Mouse (Mus musculus) limb, embryonic 10.5 days (tissue): ENCODE measurements at regions not wholly inside any gene's neighbourhood (a gene's known extent, or its start where the extent isn't known, plus 50 kb on each side); places are given as distances from the start of the nearest gene placed in this dataset.

Experiments
- DNase-seq: peaks from one replicate; pipeline ENCODE4 v3.0.0-alpha.2; 2017; ENCODE audit warnings: low spot score
- H3K27ac ChIP-seq: fragments of 300-500 bp; sonication (generic); 2 replicates; pipeline ENCODE4 v1.5.1; 2016; ENCODE audit warnings: mild to moderate bottlenecking
- H3K27me3 ChIP-seq: fragments of 300-500 bp; sonication (generic); 2 replicates; pipeline ENCODE4 v1.6.1; 2016; ENCODE audit warnings: low read depth, mild to moderate bottlenecking; ENCODE audit not compliant: poor library complexity, severe bottlenecking
- H3K36me3 ChIP-seq: fragments of 300-500 bp; sonication (generic); 2 replicates; pipeline ENCODE4 v1.6.1; 2016; ENCODE audit warnings: mild to moderate bottlenecking, moderate library complexity
- H3K4me1 ChIP-seq: fragments of 300-500 bp; sonication (generic); 2 replicates; pipeline ENCODE4 v1.6.1; 2016
- H3K4me3 ChIP-seq: fragments of 300-500 bp; sonication (generic); 2 replicates; pipeline ENCODE4 v1.5.1; 2016; ENCODE audit warnings: mild to moderate bottlenecking, moderate library complexity
- H3K9me3 ChIP-seq: fragments of 300-500 bp; sonication (generic); replicated peaks from 2 replicates; pipeline ENCODE4 v1.6.1; 2016; ENCODE audit warnings: mild to moderate bottlenecking
- WGBS: fragments of 180-500 bp; shearing (Covaris S2); methylation state at CpG from one replicate; pipeline ENCODE4 v1.1.7; 2016; 5-methylcytosine and 5-hydroxymethylcytosine counted together

DNA sequence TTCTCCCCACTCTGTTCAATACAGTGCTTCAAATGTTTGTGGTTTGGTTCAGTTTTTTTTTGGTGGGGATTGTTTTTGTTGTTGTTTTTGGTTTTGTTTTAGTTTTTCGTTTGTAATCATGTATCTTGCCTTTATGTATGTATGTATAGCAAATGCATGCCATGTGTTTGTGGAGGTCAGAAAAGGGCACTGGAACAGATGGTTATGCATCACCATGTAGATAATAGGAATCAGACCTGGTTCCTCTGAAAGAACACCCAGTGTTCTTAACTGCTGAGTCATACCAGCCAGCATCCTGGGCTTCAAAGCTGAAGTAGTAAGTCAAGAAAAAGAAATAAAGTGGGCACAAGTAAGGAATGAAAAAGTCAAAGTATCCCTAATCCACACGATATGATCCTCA, 92.6 kb downstream of the Foxa2 start:
- Histone ChIP-seq H3K9me3 (no peaks in the 10 kb centered on the region), H3K4me3 (no peak overlapping the region), H3K27me3 (no peaks in the 10 kb centered on the region), H3K36me3 (no peaks in the 10 kb centered on the region), H3K4me1 (no peaks in the 10 kb centered on the region), H3K27ac (no peak overlapping the region)
- DNase-seq = no peak
- 71% methylated on average over 2 of the region's 2 CpGs for WGBS

DNA sequence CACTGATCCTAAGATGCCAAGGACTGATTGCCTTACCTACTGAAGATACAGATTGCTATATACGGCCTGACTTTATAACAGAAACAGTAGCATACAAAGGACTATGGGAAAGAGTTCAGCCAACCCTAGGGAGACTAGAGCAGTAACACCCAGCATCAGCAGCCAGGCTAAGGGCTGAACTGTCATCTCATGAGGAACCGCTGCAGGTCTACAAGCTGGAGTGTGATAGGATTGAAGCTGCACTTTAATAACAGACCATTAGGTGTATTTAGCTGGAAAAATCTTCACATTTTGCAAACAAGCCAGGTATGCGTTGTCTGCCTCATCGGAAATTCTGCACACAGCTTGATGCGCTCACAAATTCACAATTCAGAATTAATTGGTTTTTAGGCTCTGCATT, 95.5 kb downstream of the Foxa2 start:
- no peak for DNase-seq
- H3K27ac ChIP-seq = no peak overlapping the region
- WGBS = 93% methylated on average over 5 of the region's 5 CpGs
- H3K9me3 ChIP-seq = no peaks in the 10 kb centered on the region
- H3K4me1 ChIP-seq = no peaks in the 10 kb centered on the region
- H3K4me3 ChIP-seq = no peak overlapping the region
- H3K36me3 ChIP-seq = no peaks in the 10 kb centered on the region
- H3K27me3 ChIP-seq = no peaks in the 10 kb centered on the region

DNA sequence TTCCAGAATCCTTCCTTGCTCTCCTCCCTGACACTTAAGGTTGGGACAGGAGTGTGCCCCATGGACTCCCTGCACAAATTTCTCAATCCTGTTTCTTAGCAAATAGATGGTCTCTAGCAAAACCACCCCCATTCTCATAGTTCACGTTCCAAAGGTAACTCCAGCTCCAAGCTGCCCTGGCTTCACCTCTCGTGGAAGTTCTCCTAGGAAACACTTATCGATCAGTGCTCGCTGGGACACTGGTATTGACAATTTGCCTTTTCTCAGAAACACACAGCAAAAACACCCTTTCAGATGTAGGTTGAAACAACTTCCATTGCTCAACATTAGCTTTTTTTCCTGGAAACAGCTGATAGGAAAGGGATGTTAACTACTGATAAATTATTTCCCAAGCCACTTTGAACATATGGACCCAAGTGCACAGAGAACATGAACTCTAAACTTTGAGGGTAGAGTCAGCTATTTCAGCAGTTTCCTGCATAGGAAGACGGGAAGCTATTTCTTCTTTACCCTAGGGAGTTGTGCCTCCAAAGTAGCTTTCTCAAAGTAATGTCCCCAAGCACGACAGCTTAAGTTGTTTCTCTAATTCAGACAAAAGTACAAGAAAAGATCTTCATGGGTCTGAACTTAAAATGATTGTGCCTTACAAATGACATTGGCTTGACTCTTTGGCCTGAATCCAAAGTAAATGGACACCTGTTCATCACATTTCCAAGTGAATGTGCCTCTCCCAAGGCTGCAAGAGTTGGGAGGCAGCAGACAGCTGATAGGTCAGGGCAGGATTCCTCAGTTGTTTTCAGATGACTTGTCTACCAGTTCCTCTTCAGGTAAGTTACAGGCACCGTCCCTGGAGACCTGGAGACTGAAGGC, 102.4 kb downstream of the Foxa2 start:
- Histone ChIP-seq H3K4me3 (no peak overlapping the region), H3K36me3 (no peaks in the 10 kb centered on the region), H3K27ac (no peak overlapping the region), H3K9me3 (no peaks in the 10 kb centered on the region), H3K4me1 (peaks cover 4% of the 10 kb centered on the region), H3K27me3 (no peaks in the 10 kb centered on the region)
- WGBS = 93% methylated on average over 7 of the region's 7 CpGs
- no peak for DNase-seq

DNA sequence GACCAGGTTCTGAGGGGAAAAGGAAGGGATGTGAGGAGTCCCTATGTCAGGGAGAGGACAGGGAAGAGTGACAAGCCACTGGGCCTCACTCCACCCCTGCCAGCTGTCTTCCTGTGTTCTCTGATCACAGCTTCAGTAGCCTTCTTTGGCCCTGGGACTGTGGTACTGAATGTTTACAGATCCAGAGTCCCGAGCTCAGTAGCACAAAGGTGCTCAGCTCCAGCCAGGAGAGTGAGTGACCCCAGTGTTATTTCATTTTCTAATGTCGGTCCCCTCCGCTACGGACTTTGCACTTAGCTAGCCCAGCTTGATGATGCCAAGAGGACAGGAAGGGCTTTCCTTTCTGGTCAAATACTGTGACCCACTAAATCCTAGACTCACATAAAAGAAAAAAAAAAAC, 104.2 kb downstream of the Foxa2 start:
- no peaks in the 10 kb centered on the region for H3K9me3 ChIP-seq
- no peak overlapping the region for H3K27ac ChIP-seq
- DNase-seq = no peak
- no peaks in the 10 kb centered on the region for H3K36me3 ChIP-seq
- 75% methylated on average over 4 of the region's 4 CpGs for WGBS
- H3K27me3 ChIP-seq = no peaks in the 10 kb centered on the region
- peaks cover 4% of the 10 kb centered on the region for H3K4me1 ChIP-seq
- no peak overlapping the region for H3K4me3 ChIP-seq

DNA sequence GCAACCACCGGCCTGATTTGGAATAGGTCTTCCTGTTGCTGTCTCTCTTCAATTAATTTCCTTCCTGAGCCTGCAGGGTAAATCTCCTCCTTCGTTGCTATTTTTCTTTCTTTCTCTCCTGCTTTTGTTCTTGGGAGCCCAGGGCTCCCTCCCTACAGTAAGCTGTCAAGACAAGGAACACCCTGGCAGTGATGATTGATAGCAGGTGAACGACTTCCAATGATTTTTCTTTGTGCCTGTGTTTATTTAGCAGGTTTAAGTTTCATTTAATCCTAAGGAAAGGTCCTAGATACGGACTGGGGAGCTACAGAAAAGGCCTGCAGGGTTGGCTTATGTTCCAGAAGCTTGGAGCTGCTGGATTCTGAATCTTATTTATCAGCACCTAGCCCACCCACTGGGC, 105.5 kb downstream of the Foxa2 start:
- Histone ChIP-seq H3K9me3 (no peaks in the 10 kb centered on the region), H3K36me3 (no peaks in the 10 kb centered on the region), H3K4me3 (no peak overlapping the region), H3K27me3 (no peaks in the 10 kb centered on the region), H3K4me1 (peaks cover 4% of the 10 kb centered on the region), H3K27ac (no peak overlapping the region)
- DNase-seq = no peak
- 34% methylated on average over 4 of the region's 4 CpGs for WGBS

DNA sequence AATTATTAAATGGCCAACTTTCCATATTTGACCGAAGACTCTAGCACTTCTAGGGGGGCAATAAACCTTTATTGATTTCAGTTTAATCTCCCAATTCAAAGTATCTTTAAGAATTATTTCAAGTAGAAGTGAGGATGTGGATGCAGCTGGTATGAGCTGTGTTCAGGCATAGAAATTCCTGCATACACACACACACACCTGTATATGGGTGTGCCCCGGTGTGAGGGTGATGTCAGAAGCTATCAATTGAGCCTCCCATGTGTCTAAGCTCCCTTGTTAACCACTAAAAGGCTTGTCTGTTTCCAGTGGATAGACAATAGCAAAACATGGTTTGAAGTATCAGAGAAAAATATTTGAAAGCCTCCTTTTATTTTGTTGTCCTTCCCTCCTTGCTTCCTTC, 114.3 kb downstream of the Foxa2 start:
- H3K9me3 ChIP-seq = no peaks in the 10 kb centered on the region
- H3K4me3 ChIP-seq = no peak overlapping the region
- no peak for DNase-seq
- H3K36me3 ChIP-seq = no peaks in the 10 kb centered on the region
- 88% methylated on average over 2 of the region's 2 CpGs for WGBS
- H3K27me3 ChIP-seq = no peaks in the 10 kb centered on the region
- peaks cover 20% of the 10 kb centered on the region for H3K4me1 ChIP-seq
- no peak overlapping the region for H3K27ac ChIP-seq

DNA sequence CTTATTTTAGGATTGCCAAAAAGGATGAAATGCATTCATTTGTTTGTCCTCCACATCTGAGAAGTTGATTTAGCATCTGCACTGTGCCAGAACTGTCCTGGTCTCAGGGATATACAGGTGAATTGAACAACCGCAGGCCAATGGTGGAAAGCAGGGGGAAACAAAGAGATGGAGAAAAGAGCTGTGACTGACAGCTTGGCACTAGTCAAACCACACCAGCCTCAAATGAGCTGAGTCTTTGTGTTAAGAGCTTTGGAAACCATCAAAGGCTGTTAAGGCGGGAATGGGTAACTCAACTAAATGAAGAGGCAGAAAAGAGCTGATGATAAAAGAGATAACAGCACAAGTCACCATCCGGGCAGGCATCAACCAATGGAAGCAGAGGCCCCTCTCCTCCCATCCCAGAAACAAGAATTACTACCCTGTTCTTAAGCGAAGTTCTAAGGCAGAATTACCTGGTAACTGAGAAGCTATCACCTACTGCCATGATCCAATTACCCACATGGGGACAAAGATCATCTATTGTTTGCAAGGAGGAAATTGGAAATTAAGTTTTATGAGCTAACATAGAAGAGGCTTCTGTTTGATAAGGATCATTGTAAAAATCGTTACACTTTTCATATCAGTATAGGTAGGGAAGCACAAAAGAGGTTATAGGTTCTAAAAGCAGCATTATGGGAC, 117.6 kb downstream of the Foxa2 start:
- no peaks in the 10 kb centered on the region for H3K27me3 ChIP-seq
- 68% methylated on average over 5 of the region's 5 CpGs for WGBS

DNA sequence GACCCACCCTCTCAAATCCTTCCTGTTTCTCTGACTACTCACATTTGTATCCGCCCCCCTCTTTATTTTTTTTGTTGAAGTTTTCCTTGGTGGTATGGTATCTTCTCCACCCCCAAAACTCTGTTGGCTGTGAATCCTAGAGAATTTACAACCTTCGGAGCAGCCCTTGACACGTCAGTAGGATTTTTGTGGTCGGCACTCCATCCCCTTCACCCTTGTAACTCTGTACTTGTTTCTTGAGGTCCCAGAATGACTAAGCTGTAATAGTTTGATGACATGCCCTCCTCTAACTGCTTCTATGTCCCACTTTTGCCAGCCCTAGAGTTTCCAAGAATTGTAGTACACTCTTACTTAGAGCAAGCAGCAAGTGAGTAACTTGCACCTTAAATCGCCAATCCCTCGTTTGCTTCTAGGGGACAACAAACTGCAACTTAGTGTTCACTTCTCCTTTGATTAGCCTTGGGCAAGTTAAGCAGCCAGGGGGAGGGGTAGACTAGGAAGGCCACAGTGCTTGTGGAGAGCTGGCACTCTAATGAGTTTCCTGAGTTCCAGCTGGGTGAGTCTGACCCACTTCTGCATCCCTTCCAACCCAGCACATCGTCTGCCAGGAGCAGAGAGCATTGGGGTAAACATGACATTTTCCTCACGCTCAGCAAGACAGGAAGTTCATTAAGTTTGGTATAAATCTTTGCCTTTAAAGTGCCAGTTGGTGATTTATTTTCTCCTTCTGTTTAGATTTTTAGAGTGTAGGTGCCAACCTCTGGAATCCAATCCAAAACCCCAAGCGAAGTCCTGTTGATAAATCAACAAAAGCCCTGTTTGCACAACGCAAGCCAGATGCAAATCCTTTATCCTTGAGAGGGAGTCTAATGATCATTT, 118.7 kb downstream of the Foxa2 start:
- H3K4me1 ChIP-seq = peaks cover 19% of the 10 kb centered on the region
- 0 out of 2 replicates have a peak overlapping the region, but pooled peaks have one; percentile 30 for H3K27ac ChIP-seq
- H3K36me3 ChIP-seq = no peaks in the 10 kb centered on the region
- 27% methylated on average over 10 of the region's 10 CpGs for WGBS
- DNase-seq = peak; percentile 33
- no peak overlapping the region for H3K4me3 ChIP-seq
- no peaks in the 10 kb centered on the region for H3K9me3 ChIP-seq
- no peaks in the 10 kb centered on the region for H3K27me3 ChIP-seq

More for the DNA sequence above, 117.6 kb downstream of the Foxa2 start:
- Histone ChIP-seq H3K9me3 (no peaks in the 10 kb centered on the region), H3K4me1 (peaks cover 19% of the 10 kb centered on the region), H3K4me3 (no peak overlapping the region), H3K36me3 (no peaks in the 10 kb centered on the region), H3K27ac (0 out of 2 replicates have a peak overlapping the region, but pooled peaks have one; percentile 59)
- DNase-seq = no peak

DNA sequence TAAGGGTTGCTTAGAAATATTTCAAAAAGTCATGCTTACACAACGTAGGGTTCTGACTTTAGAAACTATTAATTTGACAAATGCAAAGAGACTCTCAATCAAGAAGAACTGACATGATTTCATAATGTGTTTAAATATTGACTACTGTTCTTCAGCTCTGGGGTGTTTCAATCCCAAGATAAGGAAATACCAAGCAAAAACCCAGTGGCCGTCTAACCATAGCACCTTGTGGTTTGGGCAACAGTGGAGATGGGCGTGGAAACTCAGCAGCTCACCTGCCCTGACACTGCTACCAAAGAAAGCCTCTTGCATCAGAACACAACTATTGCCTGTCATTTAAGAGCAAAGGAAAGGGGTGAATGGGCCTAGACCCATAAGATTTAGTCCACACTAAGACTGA, 119.9 kb downstream of the Foxa2 start:
- Histone ChIP-seq H3K27me3 (no peaks in the 10 kb centered on the region), H3K27ac (no peak overlapping the region), H3K36me3 (no peaks in the 10 kb centered on the region), H3K4me3 (no peak overlapping the region), H3K9me3 (no peaks in the 10 kb centered on the region), H3K4me1 (peaks cover 19% of the 10 kb centered on the region)
- WGBS = 94% methylated on average over 3 of the region's 3 CpGs
- no peak for DNase-seq

DNA sequence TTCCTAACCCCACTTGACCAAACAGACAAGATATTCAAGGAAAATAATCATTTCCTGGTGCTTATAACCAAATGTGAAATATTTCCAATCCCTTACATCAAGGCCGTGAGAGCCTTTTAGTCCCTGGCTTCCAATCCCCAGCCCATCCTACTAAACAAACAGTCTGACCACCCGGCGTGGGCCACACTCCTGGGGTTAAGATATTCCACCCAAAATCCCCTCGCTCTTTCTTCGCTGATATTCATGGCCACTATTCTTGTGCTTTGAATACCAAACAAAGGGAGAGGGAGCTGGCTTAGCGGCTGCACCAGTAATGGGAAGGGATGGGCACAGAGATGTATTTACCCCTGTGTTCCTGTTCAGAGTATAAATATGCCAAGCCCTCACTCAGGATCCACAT, 139.4 kb downstream of the Foxa2 start:
- H3K27me3 ChIP-seq = 0 out of 2 replicates have a peak, but pooled peaks cover 4% of the 10 kb centered on the region
- no peak overlapping the region for H3K27ac ChIP-seq
- 83% methylated on average over 6 of the region's 6 CpGs for WGBS
- no peak for DNase-seq
- H3K4me3 ChIP-seq = no peak overlapping the region
- no peaks in the 10 kb centered on the region for H3K36me3 ChIP-seq
- H3K4me1 ChIP-seq = peaks cover 8% of the 10 kb centered on the region; the same call in 1 of the 2 replicates
- no peaks in the 10 kb centered on the region for H3K9me3 ChIP-seq

DNA sequence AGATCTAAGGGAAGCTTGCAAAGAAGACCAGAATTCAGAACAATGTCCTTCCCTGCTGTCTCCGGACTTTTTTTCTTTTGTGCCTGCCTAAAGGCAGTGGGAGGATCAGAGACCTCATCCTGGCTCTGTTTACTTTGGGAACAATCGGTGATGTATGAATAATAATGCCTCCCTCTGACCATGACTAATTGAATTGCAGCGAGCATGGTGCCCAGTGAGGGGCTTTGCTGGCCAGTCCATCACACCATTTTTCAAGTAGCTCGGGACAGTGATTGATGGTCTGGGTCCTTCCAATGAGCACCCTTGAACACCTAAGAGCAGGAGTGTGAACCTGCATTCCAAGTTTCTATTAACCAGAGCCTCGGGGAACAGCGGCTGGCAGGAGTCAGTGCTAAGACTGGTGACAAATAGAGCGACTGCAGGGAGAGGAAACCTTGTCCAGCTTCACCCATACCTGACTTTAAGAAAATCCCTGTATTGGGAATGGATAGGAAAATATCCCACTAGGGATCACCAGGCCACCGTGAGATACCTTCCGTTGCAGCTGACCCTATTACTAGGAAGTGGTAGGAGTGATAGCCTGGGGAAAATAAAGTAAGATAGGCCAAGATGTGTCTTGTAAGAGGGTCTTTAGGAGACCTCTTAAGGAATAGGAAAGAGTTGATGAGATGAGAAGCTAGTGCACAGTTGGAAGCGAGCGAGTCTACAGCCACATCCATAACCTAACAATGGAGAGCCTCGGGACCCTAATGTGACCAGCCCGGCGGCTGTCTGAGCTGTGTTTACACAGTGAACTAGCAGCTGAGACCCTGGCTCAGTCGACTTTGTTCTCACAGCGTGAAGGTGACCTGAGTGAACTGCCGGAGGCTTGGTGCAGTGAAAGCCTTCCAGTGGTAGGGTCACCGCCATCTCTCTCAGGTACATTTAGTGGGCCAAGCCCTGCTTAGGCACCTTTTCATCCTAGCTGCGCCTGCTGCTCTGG, 140.7 kb downstream of the Foxa2 start:
- H3K4me3 ChIP-seq = no peak overlapping the region
- no peak overlapping the region for H3K27ac ChIP-seq
- H3K9me3 ChIP-seq = no peaks in the 10 kb centered on the region
- H3K36me3 ChIP-seq = no peaks in the 10 kb centered on the region
- no peak for DNase-seq
- H3K27me3 ChIP-seq = 0 out of 2 replicates have a peak, but pooled peaks cover 4% of the 10 kb centered on the region
- peaks cover 8% of the 10 kb centered on the region; the same call in 1 of the 2 replicates for H3K4me1 ChIP-seq
- WGBS = 30% methylated on average over 19 of the region's 19 CpGs

DNA sequence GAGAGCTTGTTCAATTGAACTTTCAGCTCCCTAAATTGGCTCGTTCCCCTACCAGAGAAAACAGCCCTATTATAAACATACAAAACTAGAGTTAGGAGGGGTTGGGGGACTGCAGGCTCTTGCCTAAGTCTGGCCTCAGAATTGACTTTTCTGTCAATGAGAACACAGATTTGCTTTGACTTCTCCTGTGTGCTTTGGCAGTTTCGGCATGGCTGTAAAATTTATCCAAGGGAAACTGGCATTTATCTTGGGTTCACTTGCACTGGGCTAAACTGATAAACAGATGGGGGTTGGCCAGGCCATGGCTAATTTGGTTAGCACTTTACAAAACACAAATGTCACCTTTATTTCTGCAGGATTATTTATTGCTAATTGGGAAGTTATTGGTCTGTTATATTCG, 141.7 kb downstream of the Foxa2 start:
- Histone ChIP-seq H3K4me1 (peaks cover 8% of the 10 kb centered on the region; the same call in 1 of the 2 replicates), H3K27me3 (0 out of 2 replicates have a peak, but pooled peaks cover 4% of the 10 kb centered on the region), H3K9me3 (no peaks in the 10 kb centered on the region), H3K27ac (no peak overlapping the region), H3K4me3 (no peak overlapping the region), H3K36me3 (no peaks in the 10 kb centered on the region)
- DNase-seq = no peak
- WGBS = 38% methylated on average over 3 of the region's 3 CpGs
